Mouse (Mus musculus): ENCODE results near the gene Depp1.
A peak's percentile ranks its signal among the peaks of the same experiment; 100 is the strongest.
"Not testable (repeated sequence)": the region's sequence is repeated elsewhere in the genome, so short reads cannot be mapped to it uniquely, and the experiment has no call there.

The Depp1 gene

GRCm38 (mm10) chr6:116650406-116650805 is at the start of gene Depp1:
Depp1 (plus strand) TSS chr6:116650609.
- DNase-seq (ENCODE audit: low read depth, low spot score), result peak; percentile 93

GRCm38 (mm10) chr6:116600969-116601368 is 49.4 kb upstream of the Depp1 start:
- not testable (repeated sequence) for DNase-seq (ENCODE audit: low read depth, low spot score)

GRCm38 (mm10) chr6:116607230-116607629 is 43.2 kb upstream of the Depp1 start:
- no peak for DNase-seq (ENCODE audit: low read depth, low spot score)

- no peak for DNase-seq (ENCODE audit: low read depth, low spot score)
Measured at GRCm38 (mm10) chr6:116615719-116616118, 34.7 kb upstream of the Depp1 start.

- no peak for DNase-seq (ENCODE audit: low read depth, low spot score)
Measured at GRCm38 (mm10) chr6:116618073-116618472, 32.3 kb upstream of the Depp1 start.

GRCm38 (mm10) chr6:116621318-116622023 is 28.9 kb upstream of the Depp1 start:
- peak; percentile 73 for DNase-seq (ENCODE audit: low read depth, low spot score)

- DNase-seq (ENCODE audit: low read depth, low spot score), result not testable (repeated sequence)
Measured at GRCm38 (mm10) chr6:116626417-116626816, 24.0 kb upstream of the Depp1 start.

GRCm38 (mm10) chr6:116628095-116628494 is 22.3 kb upstream of the Depp1 start:
- no peak for DNase-seq (ENCODE audit: low read depth, low spot score)

GRCm38 (mm10) chr6:116628539-116629171 is 21.8 kb upstream of the Depp1 start, which contains the start of gene Zfp422:
Zfp422 (minus strand) TSS chr6:116628999.
- DNase-seq (ENCODE audit: low read depth, low spot score), result peak; percentile 20

GRCm38 (mm10) chr6:116629766-116630165 is 20.6 kb upstream of the Depp1 start:
- no peak for DNase-seq (ENCODE audit: low read depth, low spot score)

GRCm38 (mm10) chr6:116632129-116632528 is 18.3 kb upstream of the Depp1 start:
- peak; percentile 76 for DNase-seq (ENCODE audit: low read depth, low spot score)

- DNase-seq (ENCODE audit: low read depth, low spot score), result no peak
Measured at GRCm38 (mm10) chr6:116633741-116634695, 16.4 kb upstream of the Depp1 start.

GRCm38 (mm10) chr6:116635251-116636180 is 14.9 kb upstream of the Depp1 start:
- DNase-seq (ENCODE audit: low read depth, low spot score), result no peak

- DNase-seq (ENCODE audit: low read depth, low spot score), result no peak
Measured at GRCm38 (mm10) chr6:116636581-116637235, 13.7 kb upstream of the Depp1 start.

- DNase-seq (ENCODE audit: low read depth, low spot score), result no peak
Measured at GRCm38 (mm10) chr6:116637496-116637895, 12.9 kb upstream of the Depp1 start.

- DNase-seq (ENCODE audit: low read depth, low spot score), result no peak
Measured at GRCm38 (mm10) chr6:116638871-116639270, 11.5 kb upstream of the Depp1 start.

GRCm38 (mm10) chr6:116639663-116640062 is 10.7 kb upstream of the Depp1 start:
- DNase-seq (ENCODE audit: low read depth, low spot score), result no peak

- DNase-seq (ENCODE audit: low read depth, low spot score), result no peak
Measured at GRCm38 (mm10) chr6:116642942-116643341, 7.5 kb upstream of the Depp1 start.

- no peak for DNase-seq (ENCODE audit: low read depth, low spot score)
Measured at GRCm38 (mm10) chr6:116643881-116644280, 6.5 kb upstream of the Depp1 start.

- no peak for DNase-seq (ENCODE audit: low read depth, low spot score)
Measured at GRCm38 (mm10) chr6:116644335-116644734, 6.1 kb upstream of the Depp1 start.

All from 3T3-L1 (cell line).